Mouse (Mus musculus) cerebellum, adult 2 months (tissue): ENCODE results near the gene Reep3.

ENCODE experiments used
- CTCF ChIP-seq: fragments of 200-500 bp; IDR thresholded peaks from 2 replicates; pipeline ENCODE4 v1.5.1; 2011; ENCODE audit warnings: low read depth, mild to moderate bottlenecking, control low read depth, low read length, moderate library complexity, borderline replicate concordance; ENCODE audit not compliant: insufficient read depth
- POLR2A ChIP-seq: fragments of 200-500 bp; IDR thresholded peaks from 2 replicates; pipeline ENCODE4 v1.6.1; 2011; ENCODE audit warnings: low read length, control low read depth, borderline replicate concordance; ENCODE audit not compliant: insufficient read depth

GRCm38 (mm10) chr10:67065927-67066326 lies 30.8 kb downstream of the Reep3 start:
- TF ChIP-seq CTCF, result no peak
- no peak for TF ChIP-seq POLR2A
